Mouse (Mus musculus) layer of hippocampus, adult 9-10 months (tissue): ENCODE data around the gene Il12rb2.
A peak's percentile ranks its signal among the peaks of the same experiment; 100 is the strongest.

Experiments used
- DNase-seq: peaks from one replicate; pipeline ENCODE4 v3.0.0; 2022; ENCODE audit warnings: low spot score

Il12rb2 gene

GRCm38 (mm10) chr6:67292042-67292623, 83.9 kb downstream of the Il12rb2 start:
- no peak for DNase-seq

GRCm38 (mm10) chr6:67282897-67283296, 93.1 kb downstream of the Il12rb2 start:
- no peak for DNase-seq

- no peak for DNase-seq
Measured at GRCm38 (mm10) chr6:67281614-67282197, 94.3 kb downstream of the Il12rb2 start.

GRCm38 (mm10) chr6:67277944-67278343, 98.0 kb downstream of the Il12rb2 start:
- no peak for DNase-seq

DNA sequence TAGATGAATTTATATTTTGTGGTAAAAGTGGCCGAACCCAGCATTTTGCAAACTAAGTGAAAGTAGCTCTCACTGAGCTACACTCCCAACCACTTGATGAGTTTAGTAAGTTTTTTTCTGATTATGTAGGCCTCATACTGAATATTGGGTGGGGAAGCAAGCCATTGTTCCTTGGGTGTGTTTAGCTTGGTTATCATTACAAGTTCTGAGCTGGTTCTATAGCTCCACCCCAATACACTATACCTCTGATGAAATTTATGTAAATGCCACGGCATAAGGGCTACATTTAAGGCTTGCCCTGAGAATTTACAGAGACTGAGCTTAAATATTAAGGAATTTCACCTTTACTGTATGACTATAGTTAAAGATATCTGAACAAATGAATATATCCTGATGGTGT, 106.5 kb downstream of the Il12rb2 start:
- no peak for DNase-seq

GRCm38 (mm10) chr6:67268983-67269382, 107.0 kb downstream of the Il12rb2 start:
- DNase-seq = no peak

- no peak for DNase-seq
Measured at GRCm38 (mm10) chr6:67268245-67268612, 107.8 kb downstream of the Il12rb2 start.

DNA sequence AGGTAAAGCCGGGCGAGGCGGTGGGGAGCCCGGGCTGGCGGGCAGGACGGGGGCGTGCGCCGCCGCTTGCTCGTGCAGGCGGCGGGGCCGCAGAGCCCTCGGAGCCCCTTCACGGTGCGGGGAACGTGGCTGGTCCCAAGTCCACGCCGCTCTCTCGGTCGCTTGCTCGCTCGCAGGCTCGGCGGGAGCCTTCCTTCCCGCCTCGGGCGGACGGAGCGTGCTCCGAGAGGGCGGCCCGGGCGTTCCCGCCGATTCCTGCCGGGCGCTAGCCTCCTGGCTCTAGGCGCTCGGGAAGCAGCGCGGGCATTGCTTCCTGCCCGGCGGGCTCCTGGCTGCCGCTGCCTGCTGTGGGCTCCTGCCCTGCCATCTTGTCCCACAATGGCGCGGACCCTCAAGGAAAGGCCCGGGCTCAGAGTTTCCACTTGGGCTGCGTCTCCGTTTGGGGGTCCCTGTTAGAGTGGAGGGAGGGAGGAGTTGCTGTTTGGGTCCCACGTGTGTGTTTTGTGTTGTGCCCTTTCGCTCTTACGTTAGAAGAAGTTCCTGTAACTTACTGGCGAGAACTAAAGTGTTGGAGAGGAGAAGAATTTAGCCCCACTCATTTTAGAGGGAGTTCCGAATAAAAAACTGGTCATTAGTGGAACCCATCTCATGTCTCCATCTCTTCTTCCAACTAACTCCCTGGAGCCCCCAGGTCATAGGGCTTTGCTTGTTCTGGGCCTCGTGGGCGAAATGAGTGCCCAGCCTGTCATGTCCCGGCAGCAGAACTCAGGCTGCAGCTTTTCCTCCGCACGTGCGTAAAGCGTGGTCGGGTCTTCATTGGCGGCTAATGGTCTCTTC, 108.4 kb downstream of the Il12rb2 start:
- DNase-seq = no peak

DNA sequence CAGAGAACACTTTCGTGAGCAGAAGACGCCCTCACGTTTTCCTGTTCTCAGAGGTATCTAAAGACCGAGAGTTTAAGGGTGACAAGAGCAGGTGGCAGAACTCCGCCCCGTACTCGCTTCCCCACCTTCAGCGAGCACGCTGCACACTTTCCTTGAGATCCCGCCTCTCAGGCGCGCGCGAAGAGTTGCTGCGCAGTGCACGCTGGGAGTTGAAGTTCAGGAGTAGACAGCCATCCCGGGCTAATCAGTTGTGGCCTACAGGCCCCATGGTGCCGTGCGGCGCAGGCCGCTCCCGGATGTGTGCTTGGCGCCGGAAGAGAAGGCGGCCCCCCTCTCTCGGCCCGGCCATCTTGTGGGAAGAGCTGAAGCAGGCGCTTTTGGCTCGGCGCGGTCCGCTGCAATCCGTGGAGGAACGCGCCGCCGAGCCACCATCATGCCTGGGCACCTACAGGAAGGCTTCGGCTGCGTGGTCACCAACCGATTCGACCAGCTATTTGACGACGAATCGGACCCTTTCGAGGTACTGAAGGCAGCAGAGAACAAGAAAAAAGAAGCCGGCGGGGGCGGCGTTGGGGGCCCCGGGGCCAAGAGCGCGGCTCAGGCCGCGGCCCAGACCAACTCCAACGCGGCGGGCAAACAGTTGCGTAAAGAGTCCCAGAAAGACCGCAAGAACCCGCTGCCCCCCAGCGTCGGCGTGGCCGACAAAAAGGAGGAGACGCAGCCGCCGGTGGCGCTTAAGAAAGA, 109.2 kb downstream of the Il12rb2 start:
- peak; percentile 93 for DNase-seq

DNA sequence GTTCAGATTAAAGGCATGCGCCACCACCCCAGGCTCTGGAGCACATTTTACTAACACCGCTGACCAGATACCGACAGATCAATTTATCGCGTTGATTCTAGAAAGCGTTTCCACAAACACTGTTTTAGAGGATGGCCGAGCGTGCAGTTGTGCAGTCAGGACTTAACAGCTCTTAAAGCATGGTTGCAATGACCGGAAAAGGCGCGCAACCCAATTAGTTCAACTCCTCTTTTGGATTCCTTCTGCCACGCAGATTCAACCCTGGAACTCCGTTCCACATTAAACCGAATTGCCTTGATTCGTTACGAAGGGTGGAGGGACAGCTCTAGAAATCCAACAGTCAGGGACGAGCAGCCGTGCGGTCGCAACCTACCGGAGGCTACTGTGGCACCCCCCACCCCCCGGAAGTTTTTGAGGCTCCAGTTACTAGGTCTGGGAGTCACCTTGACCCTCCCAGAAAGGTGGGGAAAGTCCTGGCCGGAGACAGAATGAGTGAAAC, 109.8 kb downstream of the Il12rb2 start:
- no peak for DNase-seq

- no peak for DNase-seq
Measured at GRCm38 (mm10) chr6:67264935-67265334, 111.1 kb downstream of the Il12rb2 start.

DNA sequence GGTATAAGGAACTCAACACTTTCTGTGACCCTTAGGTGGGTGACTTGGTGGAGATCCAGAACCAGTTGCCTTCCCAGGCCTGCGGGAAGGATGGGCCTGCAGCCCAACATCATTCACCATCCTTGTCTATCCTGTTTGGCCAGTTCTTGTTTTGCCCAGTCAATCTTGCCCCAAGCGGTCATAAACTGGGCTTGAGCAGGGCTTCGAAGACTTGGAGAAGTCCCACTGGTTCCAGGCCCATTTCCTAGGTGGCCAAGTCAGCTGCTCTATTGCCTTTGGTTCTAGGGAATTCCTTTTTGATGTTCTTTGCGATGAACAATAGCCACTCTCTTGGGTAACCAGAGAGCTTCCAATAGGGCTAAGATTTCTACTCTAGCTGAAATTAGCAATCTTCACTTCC, 124.9 kb downstream of the Il12rb2 start:
- DNase-seq = no peak

DNA sequence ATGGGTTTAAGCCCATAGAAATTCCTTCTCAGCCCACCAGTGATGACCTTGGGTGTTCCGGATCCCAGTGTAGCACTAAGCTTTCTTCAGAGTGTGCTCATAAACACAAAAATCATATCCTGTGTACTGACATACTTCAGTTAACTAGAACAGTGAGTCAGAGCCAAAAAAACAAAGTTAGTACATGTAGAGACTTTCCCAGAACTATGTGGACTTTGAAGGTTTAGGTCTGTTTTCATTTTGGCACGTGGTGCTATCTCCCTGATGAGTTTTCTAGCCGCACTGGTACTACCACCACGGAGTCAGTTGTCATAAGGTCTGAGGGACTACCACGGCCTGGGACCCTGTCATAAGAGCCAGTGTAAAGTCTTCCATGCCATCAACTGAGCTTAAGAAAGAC, 131.5 kb downstream of the Il12rb2 start:
- DNase-seq = no peak

DNA sequence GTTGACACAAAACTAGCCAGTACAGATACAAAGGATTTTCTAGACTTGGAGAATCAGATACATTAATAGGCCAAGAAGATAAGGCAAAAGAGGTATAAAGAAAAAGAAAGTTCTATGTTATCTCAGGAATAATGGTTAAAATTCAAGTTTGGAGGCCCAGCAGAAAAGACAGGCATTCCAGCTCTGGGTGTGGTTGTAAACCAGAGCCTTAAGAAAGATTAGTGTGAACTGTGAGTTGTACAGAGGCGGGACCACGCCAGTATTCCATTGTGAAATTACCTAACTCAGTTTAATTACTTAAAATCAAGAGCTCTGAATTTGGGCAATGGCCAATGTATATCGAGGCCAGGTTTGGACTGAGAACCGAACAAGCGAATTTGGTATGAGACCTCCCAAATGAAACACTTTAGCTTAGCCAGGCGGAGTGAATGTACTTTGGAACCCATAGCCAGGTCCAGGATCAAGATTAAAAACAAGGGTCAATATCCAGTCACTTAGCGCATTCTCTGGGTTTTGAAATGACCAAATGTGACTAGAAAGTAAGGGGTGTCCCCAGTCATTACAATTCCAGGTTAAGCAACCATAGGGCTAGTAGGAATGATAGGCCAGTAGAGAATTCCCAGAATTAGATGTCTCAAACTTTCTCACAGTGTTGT, 132.1 kb downstream of the Il12rb2 start:
- no peak for DNase-seq
